Mouse (Mus musculus) gastrocnemius, adult 2 months (tissue): ENCODE measurements around the gene Ermn. TPM values are rescaled to one million over a fixed set of nuclear protein-coding genes. Genes with fewer than 3 reads are reported as not detected.

Experiments used
- DNase-seq: peaks from one replicate; pipeline ENCODE4 v3.0.0; 2022
- H3K27ac ChIP-seq: fragments of 200-600 bp; 2 replicates; pipeline ENCODE4 v1.8.1; 2022; ENCODE audit warnings: mild to moderate bottlenecking
- H3K4me3 ChIP-seq: fragments of 200-600 bp; 2 replicates; pipeline ENCODE4 v1.8.1; 2022; ENCODE audit warnings: mild to moderate bottlenecking, moderate library complexity
- CTCF ChIP-seq: fragments of 200-600 bp; IDR thresholded peaks from 2 replicates; pipeline ENCODE4 v1.8.1; 2022; ENCODE audit warnings: antibody characterized with exemption, mild to moderate bottlenecking, moderate library complexity
- intact Hi-C: fragments of 180-260 bp; cut with DNase I; formaldehyde crosslinking; loops from one replicate; pipeline ENCODE4 v1.15.1; 2025
- long read RNA-seq, 2 experiments: library from polyadenylated mRNA; stranded (forward); transcript quantifications; one replicate each; pipeline ENCODE4 v2.0.0; 2021
- total RNA-seq, 2 experiments: library from RNA; stranded (reverse); gene quantifications; 2 replicates each; pipeline ENCODE4 v1.2.3; 2021

Gene Ermn
- not detected for total RNA-seq
- long read RNA-seq, experiment 1, result 0 reads
- long read RNA-seq, experiment 2, result 0 reads

- TF ChIP-seq CTCF, result no peak
- H3K4me3 ChIP-seq, result no peak within 1 kb of the TSS
- intact Hi-C loops, result no loop called here
- DNase-seq, result no peak
- no peak within 1 kb of the TSS for H3K27ac ChIP-seq
These were observed at the start of gene Ermn for GRCm38 (mm10) chr2:58052821-58053581. Gene Ermn, minus strand, starts transcription at chr2:58052864.

GRCm38 (mm10) chr2:58094818-58095217 is 42.2 kb upstream of the Ermn start:
- Histone ChIP-seq H3K4me3 (no peak overlapping the region), H3K27ac (no peak overlapping the region)
- DNase-seq, result no peak
- intact Hi-C loops, result no loop called here
- TF ChIP-seq CTCF, result no peak

DNA sequence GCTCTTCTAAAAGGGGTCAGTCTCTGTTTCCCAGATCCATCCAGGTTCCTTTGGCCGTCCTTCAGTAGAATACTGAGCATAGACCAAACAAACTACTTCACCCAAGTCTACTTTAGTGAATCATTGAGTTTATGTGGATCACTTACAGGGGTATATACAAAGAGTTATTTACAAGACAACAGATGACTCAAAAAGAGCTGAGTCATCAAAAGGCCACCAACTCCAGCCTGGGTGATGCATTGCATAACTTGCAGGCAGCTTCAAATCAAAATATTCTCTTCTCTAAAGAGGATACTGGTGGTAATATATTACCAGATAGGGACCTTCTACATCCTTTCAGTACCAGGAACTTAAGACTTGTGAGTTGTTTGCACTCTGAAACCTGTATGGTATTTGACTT is 33.8 kb upstream of the Ermn start:
- no peak for TF ChIP-seq CTCF
- Histone ChIP-seq H3K4me3 (no peak overlapping the region), H3K27ac (no peak overlapping the region)
- no peak for DNase-seq
- intact Hi-C loops, result no loop called here

GRCm38 (mm10) chr2:58079849-58080248 is 27.2 kb upstream of the Ermn start:
- Histone ChIP-seq H3K4me3 (no peak overlapping the region), H3K27ac (no peak overlapping the region)
- no peak for TF ChIP-seq CTCF
- intact Hi-C loops, result no loop called here
- no peak for DNase-seq

DNA sequence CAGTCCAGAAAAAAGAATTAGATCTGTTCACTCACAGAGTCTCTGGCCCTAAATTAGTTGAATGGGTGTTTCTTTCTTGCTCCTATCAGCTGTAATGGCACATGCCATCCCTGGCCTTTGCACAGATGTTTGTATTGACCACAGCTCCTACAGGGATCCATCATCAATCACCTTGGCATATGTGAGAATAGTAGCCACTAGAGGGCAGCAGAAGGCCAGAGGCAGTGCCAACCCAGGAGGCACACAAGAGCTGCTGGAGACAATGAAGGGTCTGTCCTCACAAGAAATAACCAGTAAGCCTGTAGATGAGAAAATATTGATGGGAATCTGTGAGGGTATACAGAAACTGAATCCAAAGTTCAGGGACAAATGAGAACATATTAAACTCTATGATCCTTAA is 2.7 kb upstream of the Ermn start:
- Histone ChIP-seq H3K27ac (no peak overlapping the region), H3K4me3 (no peak overlapping the region)
- peak; percentile 82 for TF ChIP-seq CTCF
- DNase-seq, result peak; percentile 36
- intact Hi-C loops, result loop anchor here (5.0 kb wide), 2 partner anchors 402 to 612 kb away; no protein-coding TSS in a partner anchor

DNA sequence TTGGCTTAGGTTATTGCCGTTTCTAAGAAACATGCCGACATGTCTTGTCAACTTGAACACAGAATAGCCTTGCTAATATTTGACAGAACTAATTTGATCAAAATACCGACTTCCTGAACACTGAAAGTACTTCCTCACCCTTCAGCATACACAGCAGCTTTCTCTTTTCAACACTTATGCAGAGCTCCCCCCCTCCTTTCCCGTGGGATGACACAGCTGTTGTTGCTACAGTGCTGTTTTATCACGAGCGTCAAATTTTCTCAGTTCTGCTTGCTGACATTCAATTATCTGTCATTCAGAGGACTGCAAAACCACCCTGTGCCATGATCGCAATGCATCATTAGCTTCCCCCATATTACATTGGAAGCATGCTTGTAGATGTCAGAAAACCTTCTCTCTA is 10.8 kb downstream of the Ermn start:
- no peak for TF ChIP-seq CTCF
- H3K27ac ChIP-seq, result no peak overlapping the region
- DNase-seq, result no peak
- intact Hi-C loops, result no loop called here
- H3K4me3 ChIP-seq, result no peak overlapping the region

- H3K4me3 ChIP-seq, result no peak overlapping the region
- intact Hi-C loops, result no loop called here
- no peak for TF ChIP-seq CTCF
- no peak for DNase-seq
- H3K27ac ChIP-seq, result no peak overlapping the region
These were observed 15.7 kb downstream of the Ermn start for GRCm38 (mm10) chr2:58036926-58037325.

DNA sequence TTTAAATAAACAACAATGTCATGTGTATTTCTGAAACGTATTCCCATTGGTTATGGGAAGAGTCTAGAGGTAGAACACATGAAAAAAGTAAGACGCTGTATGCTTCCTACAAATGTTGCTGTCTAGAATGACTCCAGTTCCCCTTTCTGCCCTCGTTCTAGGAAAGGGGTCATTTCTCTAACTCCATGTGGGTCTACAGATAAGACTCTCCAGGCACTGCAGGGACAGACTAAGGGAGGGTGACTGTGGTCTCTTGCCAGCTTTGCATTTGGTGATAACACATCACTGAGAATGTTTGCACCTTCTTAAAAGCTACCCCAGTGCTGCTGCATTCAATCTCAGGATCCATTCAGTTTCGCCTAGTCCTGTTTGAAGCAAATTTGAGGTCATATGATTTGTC is 17.0 kb downstream of the Ermn start:
- no peak for DNase-seq
- H3K4me3 ChIP-seq, result no peak overlapping the region
- H3K27ac ChIP-seq, result no peak overlapping the region
- intact Hi-C loops, result no loop called here
- no peak for TF ChIP-seq CTCF

- intact Hi-C loops, result no loop called here
- DNase-seq, result no peak
- Histone ChIP-seq H3K4me3 (no peak overlapping the region), H3K27ac (no peak overlapping the region)
- TF ChIP-seq CTCF, result no peak
These were observed 21.2 kb downstream of the Ermn start for GRCm38 (mm10) chr2:58031431-58031830.

DNA sequence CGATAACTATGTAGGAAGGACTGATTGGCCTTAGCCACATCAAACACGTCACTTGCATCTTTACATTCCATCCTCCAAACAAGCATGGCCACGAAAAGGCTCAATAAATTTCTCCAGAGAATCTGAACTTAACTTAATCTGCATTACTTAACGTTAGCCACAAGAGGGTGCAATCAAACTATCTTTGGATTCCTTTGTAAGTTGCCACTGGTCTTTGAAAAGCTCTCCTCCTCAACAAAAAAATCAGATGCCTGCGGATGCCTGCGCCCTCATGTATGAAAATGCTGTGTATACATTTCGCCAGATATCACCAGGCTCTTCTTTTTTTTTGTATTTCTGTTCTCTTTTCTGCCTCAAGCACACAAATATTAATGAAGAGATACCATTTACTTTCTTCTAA is 23.3 kb downstream of the Ermn start:
- TF ChIP-seq CTCF, result peak; percentile 59
- intact Hi-C loops, result no loop called here
- DNase-seq, result no peak
- no peak overlapping the region for H3K4me3 ChIP-seq
- H3K27ac ChIP-seq, result no peak overlapping the region

GRCm38 (mm10) chr2:58026740-58027139 is 25.9 kb downstream of the Ermn start:
- no peak for TF ChIP-seq CTCF
- intact Hi-C loops, result no loop called here
- no peak overlapping the region for H3K4me3 ChIP-seq
- no peak overlapping the region for H3K27ac ChIP-seq
- DNase-seq, result no peak

DNA sequence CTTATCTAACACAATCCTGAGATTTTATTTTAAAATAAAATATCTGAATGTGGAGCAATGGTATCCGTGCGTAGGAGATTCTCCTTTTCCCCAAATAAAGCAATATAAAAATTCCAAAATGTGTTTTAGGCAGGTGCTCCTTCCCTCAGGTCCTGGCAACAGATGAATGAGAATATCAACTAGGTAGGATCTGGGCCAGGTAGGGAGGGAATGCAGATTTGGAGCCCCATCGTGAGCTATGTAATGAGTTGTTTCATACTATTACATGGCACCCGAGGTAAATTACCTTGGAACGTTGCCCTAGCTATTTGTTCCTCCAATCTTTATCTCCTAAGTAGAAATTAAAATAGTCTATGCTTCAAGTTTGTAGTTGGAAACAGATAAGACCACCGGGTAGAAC is 29.1 kb downstream of the Ermn start:
- no peak for DNase-seq
- Histone ChIP-seq H3K4me3 (no peak overlapping the region), H3K27ac (no peak overlapping the region)
- no peak for TF ChIP-seq CTCF
- intact Hi-C loops, result no loop called here

GRCm38 (mm10) chr2:58007081-58007480 is 45.6 kb downstream of the Ermn start:
- intact Hi-C loops, result no loop called here
- no peak for DNase-seq
- no peak overlapping the region for H3K27ac ChIP-seq
- no peak for TF ChIP-seq CTCF
- no peak overlapping the region for H3K4me3 ChIP-seq

GRCm38 (mm10) chr2:58001497-58001896 is 51.2 kb downstream of the Ermn start:
- Histone ChIP-seq H3K4me3 (no peak overlapping the region), H3K27ac (no peak overlapping the region)
- no peak for DNase-seq
- no peak for TF ChIP-seq CTCF
- intact Hi-C loops, result no loop called here
